Mouse (Mus musculus): ENCODE measurements around the gene Gpr152. TPM values are rescaled to one million over a fixed set of nuclear protein-coding genes. Genes with fewer than 3 reads are reported as not detected.

The Gpr152 gene
- polyA plus RNA-seq, 1 experiment: 0.01 TPM

DNA sequence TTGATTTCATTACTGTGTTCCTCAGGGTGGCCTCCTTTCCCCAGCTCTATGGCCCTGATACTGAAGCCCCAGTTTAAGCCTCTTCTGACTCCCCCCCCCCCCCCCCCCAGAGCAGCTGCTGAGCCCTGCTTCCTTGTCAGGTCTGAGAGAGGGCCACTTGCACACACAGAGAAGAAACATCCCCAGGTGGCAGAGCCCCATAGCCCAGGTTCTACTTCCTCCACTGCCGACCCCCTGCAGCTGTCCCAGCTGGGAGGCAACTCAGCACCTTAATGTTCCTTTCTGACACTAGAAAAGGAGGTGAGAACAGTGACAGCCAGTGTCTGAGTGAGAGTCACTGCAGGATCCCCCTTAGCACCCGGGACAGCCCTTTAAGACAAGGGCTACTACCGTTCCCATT is 35.8 kb upstream of the Gpr152 start:
- H3K9me3 ChIP-seq (ENCODE audit: control insufficient read depth, low read length): peaks cover 8% of the 10 kb centered on the region; the same call in 1 of the 2 replicates
- TF ChIP-seq GATA1 (IDR thresholded peaks at IDR 0.05; ENCODE audit: low read length) (no peak), TAL1 (IDR thresholded peaks at IDR 0.05; ENCODE audit: low read length) (no peak)
- H3K36me3 ChIP-seq (ENCODE audit: control insufficient read depth): peaks cover 6% of the 10 kb centered on the region
- H3K4me3 ChIP-seq (replicated peaks): no peak overlapping the region
- H3K4me1 ChIP-seq (ENCODE audit: control insufficient read depth): peaks cover 23% of the 10 kb centered on the region
- peaks cover 46% of the 10 kb centered on the region for H3K27me3 ChIP-seq (ENCODE audit: control insufficient read depth)

- TF ChIP-seq GATA1 (IDR thresholded peaks at IDR 0.05; ENCODE audit: low read length) (no peak), TAL1 (IDR thresholded peaks at IDR 0.05; ENCODE audit: low read length) (no peak)
- Histone ChIP-seq H3K4me1 (ENCODE audit: control insufficient read depth) (peaks cover 14% of the 10 kb centered on the region), H3K36me3 (ENCODE audit: control insufficient read depth) (peaks cover 2% of the 10 kb centered on the region; the same call in 1 of the 2 replicates), H3K9me3 (ENCODE audit: control insufficient read depth, low read length) (peaks cover 8% of the 10 kb centered on the region; the same call in 1 of the 2 replicates), H3K27me3 (ENCODE audit: control insufficient read depth) (peaks cover 43% of the 10 kb centered on the region), H3K4me3 (replicated peaks) (no peak overlapping the region)
Measured at GRCm38 (mm10) chr19:4104675-4105194, 34.9 kb upstream of the Gpr152 start.

DNA sequence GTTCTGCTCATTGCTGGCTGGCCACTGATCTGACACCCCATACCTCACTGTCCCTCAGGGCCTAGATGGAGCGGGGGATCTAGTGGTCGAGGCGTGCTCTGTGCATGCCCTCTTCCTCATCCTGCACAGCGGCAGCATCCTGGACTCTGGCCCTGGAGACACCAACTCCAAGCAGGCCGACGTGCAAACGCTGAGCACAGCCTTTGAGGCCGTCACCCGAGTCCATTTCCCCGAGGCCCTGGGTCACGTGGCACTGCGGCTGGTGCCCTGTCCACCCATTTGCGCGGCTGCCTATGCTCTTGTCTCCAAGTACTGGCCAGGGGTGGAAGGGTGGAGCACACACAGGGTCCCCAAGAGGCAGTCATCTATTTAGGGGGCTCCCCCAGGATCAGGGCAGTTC is 32.9 kb upstream of the Gpr152 start:
- Histone ChIP-seq H3K27me3 (ENCODE audit: control insufficient read depth) (peaks cover 24% of the 10 kb centered on the region), H3K4me1 (ENCODE audit: control insufficient read depth) (peaks cover 3% of the 10 kb centered on the region), H3K4me3 (replicated peaks) (no peak overlapping the region), H3K9me3 (ENCODE audit: control insufficient read depth, low read length) (no peaks in the 10 kb centered on the region; the same call in 1 of the 2 replicates), H3K36me3 (ENCODE audit: control insufficient read depth) (peaks cover 8% of the 10 kb centered on the region)
- TF ChIP-seq TAL1 (IDR thresholded peaks at IDR 0.05; ENCODE audit: low read length) (no peak), GATA1 (IDR thresholded peaks at IDR 0.05; ENCODE audit: low read length) (no peak)

DNA sequence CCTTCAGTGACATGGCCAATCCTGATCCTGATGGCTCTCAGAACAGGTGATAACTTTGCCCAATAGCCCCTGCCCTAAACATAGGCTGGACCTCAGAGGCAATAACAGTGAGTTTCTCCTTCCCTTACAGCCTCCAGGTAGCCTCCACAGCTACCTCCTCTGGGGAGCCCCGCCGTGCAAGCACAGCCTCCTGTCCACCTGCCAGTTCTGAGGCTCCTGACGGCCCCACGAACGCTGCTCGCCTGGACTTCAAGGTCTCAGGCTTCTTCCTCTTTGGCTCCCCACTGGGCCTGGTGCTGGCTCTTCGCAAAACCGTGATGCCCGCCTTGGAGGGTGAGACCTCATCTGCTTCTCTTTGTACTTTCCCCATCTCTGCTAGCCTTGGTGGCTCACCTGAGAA is 31.1 kb upstream of the Gpr152 start:
- Histone ChIP-seq H3K4me1 (ENCODE audit: control insufficient read depth) (peaks cover 13% of the 10 kb centered on the region), H3K4me3 (replicated peaks) (no peak overlapping the region), H3K9me3 (ENCODE audit: control insufficient read depth, low read length) (no peaks in the 10 kb centered on the region), H3K27me3 (ENCODE audit: control insufficient read depth) (peaks cover 5% of the 10 kb centered on the region), H3K36me3 (ENCODE audit: control insufficient read depth) (peaks cover 26% of the 10 kb centered on the region)
- TF ChIP-seq GATA1 (IDR thresholded peaks at IDR 0.05; ENCODE audit: low read length): no peak
- no peak for TF ChIP-seq TAL1 (IDR thresholded peaks at IDR 0.05; ENCODE audit: low read length)

- no peaks in the 10 kb centered on the region for H3K9me3 ChIP-seq (ENCODE audit: control insufficient read depth, low read length)
- H3K36me3 ChIP-seq (ENCODE audit: control insufficient read depth): peaks cover 62% of the 10 kb centered on the region
- no peaks in the 10 kb centered on the region for H3K27me3 ChIP-seq (ENCODE audit: control insufficient read depth)
- H3K4me3 ChIP-seq (replicated peaks): no peak overlapping the region
- TF ChIP-seq TAL1 (IDR thresholded peaks at IDR 0.05; ENCODE audit: low read length) (no peak), GATA1 (IDR thresholded peaks at IDR 0.05; ENCODE audit: low read length) (no peak)
- H3K4me1 ChIP-seq (ENCODE audit: control insufficient read depth): peaks cover 28% of the 10 kb centered on the region
Measured at GRCm38 (mm10) chr19:4112063-4112960, 27.3 kb upstream of the Gpr152 start.

GRCm38 (mm10) chr19:4113186-4113805 is 26.3 kb upstream of the Gpr152 start:
- peaks cover 30% of the 10 kb centered on the region for H3K4me1 ChIP-seq (ENCODE audit: control insufficient read depth)
- H3K9me3 ChIP-seq (ENCODE audit: control insufficient read depth, low read length): no peaks in the 10 kb centered on the region
- TF ChIP-seq TAL1 (IDR thresholded peaks at IDR 0.05; ENCODE audit: low read length) (0 out of 3 replicates have a peak, but pooled peaks have one; percentile 20), GATA1 (IDR thresholded peaks at IDR 0.05; ENCODE audit: low read length) (no peak)
- no peaks in the 10 kb centered on the region for H3K27me3 ChIP-seq (ENCODE audit: control insufficient read depth)
- H3K36me3 ChIP-seq (ENCODE audit: control insufficient read depth): peaks cover 72% of the 10 kb centered on the region
- H3K4me3 ChIP-seq (replicated peaks): peak overlapping the region; percentile 29

GRCm38 (mm10) chr19:4113806-4114230 is 25.8 kb upstream of the Gpr152 start:
- Histone ChIP-seq H3K4me1 (ENCODE audit: control insufficient read depth) (peaks cover 32% of the 10 kb centered on the region), H3K27me3 (ENCODE audit: control insufficient read depth) (no peaks in the 10 kb centered on the region), H3K4me3 (replicated peaks) (peak overlapping the region; percentile 29), H3K9me3 (ENCODE audit: control insufficient read depth, low read length) (no peaks in the 10 kb centered on the region), H3K36me3 (ENCODE audit: control insufficient read depth) (peaks cover 75% of the 10 kb centered on the region)
- TF ChIP-seq GATA1 (IDR thresholded peaks at IDR 0.05; ENCODE audit: low read length) (no peak), TAL1 (IDR thresholded peaks at IDR 0.05; ENCODE audit: low read length) (no peak)

GRCm38 (mm10) chr19:4114551-4114950 is 25.0 kb upstream of the Gpr152 start:
- H3K9me3 ChIP-seq (ENCODE audit: control insufficient read depth, low read length): no peaks in the 10 kb centered on the region
- H3K4me1 ChIP-seq (ENCODE audit: control insufficient read depth): peaks cover 35% of the 10 kb centered on the region
- no peaks in the 10 kb centered on the region for H3K27me3 ChIP-seq (ENCODE audit: control insufficient read depth)
- peaks cover 78% of the 10 kb centered on the region for H3K36me3 ChIP-seq (ENCODE audit: control insufficient read depth)
- no peak for TF ChIP-seq TAL1 (IDR thresholded peaks at IDR 0.05; ENCODE audit: low read length)
- TF ChIP-seq GATA1 (IDR thresholded peaks at IDR 0.05; ENCODE audit: low read length): no peak
- no peak overlapping the region for H3K4me3 ChIP-seq (replicated peaks)

GRCm38 (mm10) chr19:4115144-4115543 is 24.4 kb upstream of the Gpr152 start:
- Histone ChIP-seq H3K9me3 (ENCODE audit: control insufficient read depth, low read length) (no peaks in the 10 kb centered on the region), H3K4me3 (replicated peaks) (no peak overlapping the region), H3K36me3 (ENCODE audit: control insufficient read depth) (peaks cover 81% of the 10 kb centered on the region), H3K27me3 (ENCODE audit: control insufficient read depth) (no peaks in the 10 kb centered on the region), H3K4me1 (ENCODE audit: control insufficient read depth) (peaks cover 41% of the 10 kb centered on the region)
- TF ChIP-seq TAL1 (IDR thresholded peaks at IDR 0.05; ENCODE audit: low read length): no peak
- TF ChIP-seq GATA1 (IDR thresholded peaks at IDR 0.05; ENCODE audit: low read length): no peak
